Mouse (Mus musculus): Measurements from ENCODE around the gene Ugt1a9. TPM values are rescaled to one million over a fixed set of nuclear protein-coding genes. Genes with fewer than 3 reads are reported as not detected.

Gene Ugt1a9
- polyA plus RNA-seq, 1 experiment, result not detected

- no peak for TF ChIP-seq CTCF (IDR thresholded peaks at IDR 0.05; ENCODE audit: borderline replicate concordance, extremely low read depth, insufficient read depth, insufficient read length)
- peak; percentile 3 for DNase-seq (ENCODE audit: low read depth)
Observed at GRCm38 (mm10) chr1:88213061-88213460, 142.5 kb downstream of the Ugt1a9 start.

- TF ChIP-seq CTCF (IDR thresholded peaks at IDR 0.05; ENCODE audit: borderline replicate concordance, extremely low read depth, insufficient read depth, insufficient read length), result no peak
- TF ChIP-seq POLR2A (IDR thresholded peaks at IDR 0.05; ENCODE audit: borderline replicate concordance, extremely low read depth, insufficient read depth, insufficient read length, poor library complexity, severe bottlenecking), result no peak
- peak; percentile 5 for DNase-seq (ENCODE audit: low read depth)
Observed at GRCm38 (mm10) chr1:88213766-88214461, 143.3 kb downstream of the Ugt1a9 start.

- TF ChIP-seq POLR2A (IDR thresholded peaks at IDR 0.05; ENCODE audit: borderline replicate concordance, extremely low read depth, insufficient read depth, insufficient read length, poor library complexity, severe bottlenecking) (no peak), CTCF (IDR thresholded peaks at IDR 0.05; ENCODE audit: borderline replicate concordance, extremely low read depth, insufficient read depth, insufficient read length) (no peak)
- DNase-seq (ENCODE audit: low read depth), result peak; percentile 2
Observed at GRCm38 (mm10) chr1:88214462-88214952, 143.9 kb downstream of the Ugt1a9 start.

- TF ChIP-seq POLR2A (IDR thresholded peaks at IDR 0.05; ENCODE audit: borderline replicate concordance, extremely low read depth, insufficient read depth, insufficient read length, poor library complexity, severe bottlenecking) (no peak), CTCF (IDR thresholded peaks at IDR 0.05; ENCODE audit: borderline replicate concordance, extremely low read depth, insufficient read depth, insufficient read length) (no peak)
- peak; percentile 10 for DNase-seq (ENCODE audit: low read depth)
Observed at GRCm38 (mm10) chr1:88215466-88216380, 145.1 kb downstream of the Ugt1a9 start.

GRCm38 (mm10) chr1:88216551-88216950 is 146.0 kb downstream of the Ugt1a9 start:
- DNase-seq (ENCODE audit: low read depth), result peak; percentile 6
- TF ChIP-seq POLR2A (IDR thresholded peaks at IDR 0.05; ENCODE audit: borderline replicate concordance, extremely low read depth, insufficient read depth, insufficient read length, poor library complexity, severe bottlenecking), result no peak
- no peak for TF ChIP-seq CTCF (IDR thresholded peaks at IDR 0.05; ENCODE audit: borderline replicate concordance, extremely low read depth, insufficient read depth, insufficient read length)

GRCm38 (mm10) chr1:88217144-88217543 is 146.5 kb downstream of the Ugt1a9 start:
- DNase-seq (ENCODE audit: low read depth), result peak; percentile 2
- TF ChIP-seq POLR2A (IDR thresholded peaks at IDR 0.05; ENCODE audit: borderline replicate concordance, extremely low read depth, insufficient read depth, insufficient read length, poor library complexity, severe bottlenecking) (no peak), CTCF (IDR thresholded peaks at IDR 0.05; ENCODE audit: borderline replicate concordance, extremely low read depth, insufficient read depth, insufficient read length) (peak; percentile 14; the same call in 1 of the 2 replicates)

- peak; percentile 1 for DNase-seq (ENCODE audit: low read depth)
- TF ChIP-seq POLR2A (IDR thresholded peaks at IDR 0.05; ENCODE audit: borderline replicate concordance, extremely low read depth, insufficient read depth, insufficient read length, poor library complexity, severe bottlenecking), result no peak
Observed at GRCm38 (mm10) chr1:88217576-88217975, 147.0 kb downstream of the Ugt1a9 start.

GRCm38 (mm10) chr1:88218051-88218450 is 147.5 kb downstream of the Ugt1a9 start:
- peak; percentile 1 for DNase-seq (ENCODE audit: low read depth)
- TF ChIP-seq CTCF (IDR thresholded peaks at IDR 0.05; ENCODE audit: borderline replicate concordance, extremely low read depth, insufficient read depth, insufficient read length) (no peak), POLR2A (IDR thresholded peaks at IDR 0.05; ENCODE audit: borderline replicate concordance, extremely low read depth, insufficient read depth, insufficient read length, poor library complexity, severe bottlenecking) (no peak)

GRCm38 (mm10) chr1:88218591-88218990 is 148.0 kb downstream of the Ugt1a9 start:
- TF ChIP-seq CTCF (IDR thresholded peaks at IDR 0.05; ENCODE audit: borderline replicate concordance, extremely low read depth, insufficient read depth, insufficient read length) (no peak), POLR2A (IDR thresholded peaks at IDR 0.05; ENCODE audit: borderline replicate concordance, extremely low read depth, insufficient read depth, insufficient read length, poor library complexity, severe bottlenecking) (no peak)

GRCm38 (mm10) chr1:88219054-88219453 is 148.5 kb downstream of the Ugt1a9 start:
- no peak for DNase-seq (ENCODE audit: low read depth)
- TF ChIP-seq CTCF (IDR thresholded peaks at IDR 0.05; ENCODE audit: borderline replicate concordance, extremely low read depth, insufficient read depth, insufficient read length), result no peak

More at GRCm38 (mm10) chr1:88218591-88218990, 148.0 kb downstream of the Ugt1a9 start:
- DNase-seq (ENCODE audit: low read depth), result no peak

GRCm38 (mm10) chr1:88220336-88220735 is 149.7 kb downstream of the Ugt1a9 start:
- no peak for DNase-seq (ENCODE audit: low read depth)
- no peak for TF ChIP-seq CTCF (IDR thresholded peaks at IDR 0.05; ENCODE audit: borderline replicate concordance, extremely low read depth, insufficient read depth, insufficient read length)
- TF ChIP-seq POLR2A (IDR thresholded peaks at IDR 0.05; ENCODE audit: borderline replicate concordance, extremely low read depth, insufficient read depth, insufficient read length, poor library complexity, severe bottlenecking), result no peak

All from brain, embryonic 14.5 days (tissue).